Mouse (Mus musculus): ENCODE data around the gene Myrfl.

GRCm38 (mm10) chr10:116895108-116895833 lies 1.4 kb downstream of the Myrfl start:
- no peak for TF ChIP-seq CTCF (IDR thresholded peaks at IDR 0.05; ENCODE audit: extremely low read depth, insufficient read depth, insufficient read length, insufficient replicate concordance)
- TF ChIP-seq POLR2A (IDR thresholded peaks at IDR 0.05; ENCODE audit: low read depth, low read length), result no peak
